Mouse (Mus musculus): ENCODE measurements around the gene Nisch. TPM values are rescaled to one million over a fixed set of nuclear protein-coding genes. Genes with fewer than 3 reads are reported as not detected.

The Nisch gene
- polyA plus RNA-seq, 1 experiment from 2014 or later = 407 TPM

DNA sequence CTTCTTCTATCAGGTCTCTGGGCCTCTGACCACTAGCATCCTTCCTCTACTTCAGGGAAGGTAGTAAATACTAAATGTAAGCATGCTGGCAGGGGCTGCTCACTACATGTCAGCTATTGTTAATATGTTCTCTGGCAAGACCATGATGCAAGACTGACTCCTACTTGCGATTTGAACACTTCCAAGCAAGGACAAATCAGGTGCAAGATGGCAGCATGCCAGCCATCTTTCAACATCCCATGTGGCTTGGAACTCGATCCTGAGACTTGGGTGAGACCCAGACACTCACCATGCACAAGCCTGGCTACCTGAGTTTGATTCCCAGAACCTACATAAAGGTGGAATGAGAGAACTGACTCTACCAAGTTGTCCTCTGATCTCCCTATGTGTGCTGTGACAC lies 24.8 kb downstream of the Nisch start:
- no peaks in the 10 kb centered on the region for H3K27me3 ChIP-seq (ENCODE audit: control insufficient read depth, insufficient read depth, low read length)
- 0 out of 2 replicates have a peak, but pooled peaks cover 2% of the 10 kb centered on the region for H3K4me1 ChIP-seq (replicated peaks; ENCODE audit: control insufficient read depth, insufficient read depth, low read length)
- H3K4me2 ChIP-seq (ENCODE audit: low read depth, low read length, severe bottlenecking) = no peak overlapping the region
- no peak overlapping the region for H3K27ac ChIP-seq (ENCODE audit: low read depth, low read length)
- peaks cover 35% of the 10 kb centered on the region for H3K36me3 ChIP-seq (ENCODE audit: control insufficient read depth, insufficient read depth, low read length)
- no peak overlapping the region for H3K9ac ChIP-seq (ENCODE audit: low read length)
- WGBS = 97% methylated on average over 2 of the region's 2 CpGs
- ATAC-seq (replicated peaks; ENCODE audit: low FRiP score) (no peak), DNase-seq (ENCODE audit: low spot score) (no peak)
- H3K4me3 ChIP-seq (ENCODE audit: low read depth, low read length) = no peak overlapping the region
- H3K9me3 ChIP-seq (ENCODE audit: control insufficient read depth, low read length) = no peaks in the 10 kb centered on the region

DNA sequence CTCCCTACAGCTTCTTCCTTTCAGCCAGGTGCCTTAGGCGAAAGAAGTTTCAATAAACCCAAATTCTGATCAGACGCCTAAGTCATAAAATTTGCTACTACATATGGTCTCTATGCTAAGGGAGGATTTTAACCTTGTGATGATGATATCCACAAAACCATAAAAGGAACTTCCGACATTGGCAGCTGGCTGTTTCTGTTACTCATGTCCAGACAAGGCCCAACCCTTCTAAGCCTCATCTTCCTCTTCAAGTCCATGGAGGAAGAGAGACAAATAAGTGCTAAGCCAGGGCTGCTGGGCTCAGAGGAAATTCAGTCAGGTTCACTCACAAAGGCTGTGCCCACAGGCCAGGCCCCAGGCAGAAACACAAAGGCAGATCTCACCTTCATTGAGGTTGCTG lies 27.4 kb downstream of the Nisch start:
- Histone ChIP-seq H3K4me3 (ENCODE audit: low read depth, low read length) (no peak overlapping the region), H3K27me3 (ENCODE audit: control insufficient read depth, insufficient read depth, low read length) (no peaks in the 10 kb centered on the region), H3K27ac (ENCODE audit: low read depth, low read length) (no peak overlapping the region), H3K9ac (ENCODE audit: low read length) (no peak overlapping the region), H3K4me2 (ENCODE audit: low read depth, low read length, severe bottlenecking) (no peak overlapping the region), H3K36me3 (ENCODE audit: control insufficient read depth, insufficient read depth, low read length) (peaks cover 48% of the 10 kb centered on the region), H3K9me3 (ENCODE audit: control insufficient read depth, low read length) (no peaks in the 10 kb centered on the region), H3K4me1 (replicated peaks; ENCODE audit: control insufficient read depth, insufficient read depth, low read length) (0 out of 2 replicates have a peak, but pooled peaks cover 2% of the 10 kb centered on the region)
- WGBS = 94% methylated on average over 3 of the region's 3 CpGs
- no peak for DNase-seq (ENCODE audit: low spot score)
- ATAC-seq (replicated peaks; ENCODE audit: low FRiP score) = no peak

DNA sequence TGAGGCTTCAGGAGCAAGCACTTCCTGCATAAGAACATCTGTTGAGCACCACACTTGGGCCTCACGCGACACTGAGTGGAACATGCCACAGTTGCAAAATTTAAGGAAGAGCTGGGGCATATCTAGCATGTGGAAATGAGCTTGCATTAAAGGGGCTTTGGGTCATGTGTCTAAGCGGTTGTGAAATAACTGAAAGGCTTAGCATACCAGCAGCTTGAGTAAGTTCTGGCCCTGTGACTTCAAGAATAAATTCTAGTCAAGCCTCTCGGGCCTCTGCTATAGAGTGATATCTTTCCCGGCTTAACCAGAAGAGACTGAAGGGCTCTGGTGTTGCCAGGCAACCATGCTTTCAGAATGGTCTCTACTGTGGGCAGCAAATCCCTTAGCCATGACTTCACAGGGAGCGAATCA lies 28.0 kb downstream of the Nisch start:
- no peak overlapping the region for H3K9ac ChIP-seq (ENCODE audit: low read length)
- H3K9me3 ChIP-seq (ENCODE audit: control insufficient read depth, low read length) = no peaks in the 10 kb centered on the region
- no peak overlapping the region for H3K4me2 ChIP-seq (ENCODE audit: low read depth, low read length, severe bottlenecking)
- 0 out of 2 replicates have a peak, but pooled peaks cover 2% of the 10 kb centered on the region for H3K4me1 ChIP-seq (replicated peaks; ENCODE audit: control insufficient read depth, insufficient read depth, low read length)
- 67% methylated on average over 6 of the region's 6 CpGs for WGBS
- no peak overlapping the region for H3K4me3 ChIP-seq (ENCODE audit: low read depth, low read length)
- H3K27me3 ChIP-seq (ENCODE audit: control insufficient read depth, insufficient read depth, low read length) = no peaks in the 10 kb centered on the region
- H3K27ac ChIP-seq (ENCODE audit: low read depth, low read length) = no peak overlapping the region
- ATAC-seq (replicated peaks; ENCODE audit: low FRiP score) = no peak
- DNase-seq (ENCODE audit: low spot score) = no peak
- peaks cover 54% of the 10 kb centered on the region for H3K36me3 ChIP-seq (ENCODE audit: control insufficient read depth, insufficient read depth, low read length)

DNA sequence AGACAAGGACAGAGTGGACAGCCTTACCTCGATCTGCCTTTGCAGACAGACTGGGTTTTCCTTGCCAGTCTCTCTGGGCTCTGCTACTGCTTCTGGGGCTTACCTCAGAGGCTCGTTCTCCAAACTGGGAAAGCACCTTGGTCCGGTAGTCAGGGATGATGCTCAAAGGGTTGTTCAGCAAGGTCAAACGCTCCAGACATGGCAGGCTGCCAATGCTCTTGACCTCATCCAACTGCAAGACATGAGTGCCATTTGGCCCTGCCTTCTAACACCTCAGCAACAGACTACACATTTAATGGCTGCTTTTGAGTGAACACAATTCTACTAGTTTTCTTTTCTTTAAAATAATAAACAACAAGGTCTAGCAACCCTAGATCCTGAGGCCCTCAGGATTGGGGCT lies 30.1 kb downstream of the Nisch start:
- no peak overlapping the region for H3K4me2 ChIP-seq (ENCODE audit: low read depth, low read length, severe bottlenecking)
- H3K27me3 ChIP-seq (ENCODE audit: control insufficient read depth, insufficient read depth, low read length) = no peaks in the 10 kb centered on the region
- H3K36me3 ChIP-seq (ENCODE audit: control insufficient read depth, insufficient read depth, low read length) = peaks cover 57% of the 10 kb centered on the region
- no peak for ATAC-seq (replicated peaks; ENCODE audit: low FRiP score)
- no peak overlapping the region for H3K4me3 ChIP-seq (ENCODE audit: low read depth, low read length)
- no peak for DNase-seq (ENCODE audit: low spot score)
- H3K9ac ChIP-seq (ENCODE audit: low read length) = no peak overlapping the region
- 0 out of 2 replicates have a peak, but pooled peaks cover 2% of the 10 kb centered on the region for H3K4me1 ChIP-seq (replicated peaks; ENCODE audit: control insufficient read depth, insufficient read depth, low read length)
- H3K27ac ChIP-seq (ENCODE audit: low read depth, low read length) = no peak overlapping the region
- 96% methylated on average over 4 of the region's 4 CpGs for WGBS
- H3K9me3 ChIP-seq (ENCODE audit: control insufficient read depth, low read length) = no peaks in the 10 kb centered on the region

DNA sequence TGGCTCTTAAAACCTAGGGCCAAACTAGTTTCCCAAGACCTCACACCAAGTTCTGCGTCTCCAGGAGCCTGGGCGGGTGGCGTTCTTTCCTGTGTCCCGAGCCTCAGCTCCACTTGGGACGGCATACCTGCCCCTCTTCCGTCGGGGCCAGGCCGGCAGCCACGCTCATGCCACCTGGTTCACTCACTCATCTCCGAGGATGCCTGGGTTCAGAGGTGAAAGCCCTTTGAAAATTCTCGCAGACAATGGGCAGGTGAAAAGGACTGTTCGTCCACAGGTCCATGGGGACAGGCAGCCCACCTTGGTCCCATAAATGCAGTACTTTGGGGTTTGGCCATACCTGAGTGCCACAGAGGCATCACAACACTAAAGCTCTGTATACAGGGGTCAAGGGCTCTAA lies 32.6 kb downstream of the Nisch start:
- no peak overlapping the region for H3K9ac ChIP-seq (ENCODE audit: low read length)
- DNase-seq (ENCODE audit: low spot score) (no peak), ATAC-seq (replicated peaks; ENCODE audit: low FRiP score) (no peak)
- H3K27me3 ChIP-seq (ENCODE audit: control insufficient read depth, insufficient read depth, low read length) = no peaks in the 10 kb centered on the region
- no peak overlapping the region for H3K4me3 ChIP-seq (ENCODE audit: low read depth, low read length)
- H3K4me2 ChIP-seq (ENCODE audit: low read depth, low read length, severe bottlenecking) = no peak overlapping the region
- no peaks in the 10 kb centered on the region for H3K9me3 ChIP-seq (ENCODE audit: control insufficient read depth, low read length)
- 0 out of 2 replicates have a peak, but pooled peaks cover 2% of the 10 kb centered on the region for H3K4me1 ChIP-seq (replicated peaks; ENCODE audit: control insufficient read depth, insufficient read depth, low read length)
- peaks cover 49% of the 10 kb centered on the region for H3K36me3 ChIP-seq (ENCODE audit: control insufficient read depth, insufficient read depth, low read length)
- 94% methylated on average over 12 of the region's 12 CpGs for WGBS
- H3K27ac ChIP-seq (ENCODE audit: low read depth, low read length) = no peak overlapping the region

DNA sequence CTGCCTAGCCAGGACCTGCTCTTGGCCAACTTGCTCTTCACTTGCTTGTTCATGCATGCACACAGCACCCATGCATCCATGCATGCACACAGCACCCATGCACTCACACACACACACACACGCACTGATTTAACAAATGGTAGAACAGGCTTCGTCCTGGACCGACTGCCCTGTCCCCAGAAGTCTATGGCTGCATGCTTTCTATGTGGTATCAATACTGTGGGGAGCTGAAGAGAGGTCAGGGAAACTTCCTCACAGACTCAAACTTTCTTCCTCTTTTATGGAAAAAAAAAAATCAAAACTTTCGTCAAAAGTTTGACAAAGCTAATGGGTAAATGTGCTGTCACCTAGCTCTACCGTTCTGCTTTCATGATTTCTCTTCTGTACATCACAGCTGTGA lies 33.2 kb downstream of the Nisch start:
- DNase-seq (ENCODE audit: low spot score) = no peak
- no peak for ATAC-seq (replicated peaks; ENCODE audit: low FRiP score)
- no peak overlapping the region for H3K27ac ChIP-seq (ENCODE audit: low read depth, low read length)
- H3K27me3 ChIP-seq (ENCODE audit: control insufficient read depth, insufficient read depth, low read length) = no peaks in the 10 kb centered on the region
- no peaks in the 10 kb centered on the region for H3K9me3 ChIP-seq (ENCODE audit: control insufficient read depth, low read length)
- peaks cover 50% of the 10 kb centered on the region for H3K36me3 ChIP-seq (ENCODE audit: control insufficient read depth, insufficient read depth, low read length)
- no peak overlapping the region for H3K9ac ChIP-seq (ENCODE audit: low read length)
- H3K4me2 ChIP-seq (ENCODE audit: low read depth, low read length, severe bottlenecking) = no peak overlapping the region
- WGBS = 95% methylated on average over 5 of the region's 5 CpGs
- H3K4me1 ChIP-seq (replicated peaks; ENCODE audit: control insufficient read depth, insufficient read depth, low read length) = no peaks in the 10 kb centered on the region
- H3K4me3 ChIP-seq (ENCODE audit: low read depth, low read length) = no peak overlapping the region

DNA sequence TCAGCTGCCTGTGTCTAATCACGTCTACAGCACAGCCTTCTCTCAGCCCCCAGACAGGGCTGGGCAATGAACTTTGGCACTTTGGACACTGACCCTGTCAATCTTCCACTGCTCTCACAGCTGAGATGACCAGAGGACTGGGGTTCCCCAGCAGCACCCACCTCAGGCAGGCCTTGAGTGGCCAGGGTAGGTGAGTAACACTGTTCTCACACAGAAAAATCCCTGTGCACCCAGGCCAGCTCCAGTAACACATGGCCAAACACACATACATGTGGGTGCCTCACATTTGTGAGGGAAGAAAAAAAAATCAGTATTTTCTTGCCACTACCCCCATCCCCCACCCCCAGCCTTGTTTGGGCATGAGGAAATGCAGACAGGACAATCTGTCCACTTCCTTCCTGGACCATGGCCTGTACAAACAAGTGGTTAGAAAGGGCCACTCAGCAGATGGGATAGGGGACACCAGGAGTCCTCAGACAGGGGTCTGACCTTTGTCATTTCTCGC lies 33.9 kb downstream of the Nisch start:
- 75% methylated on average over 2 of the region's 2 CpGs for WGBS
- Histone ChIP-seq H3K27me3 (ENCODE audit: control insufficient read depth, insufficient read depth, low read length) (no peaks in the 10 kb centered on the region), H3K9me3 (ENCODE audit: control insufficient read depth, low read length) (no peaks in the 10 kb centered on the region), H3K27ac (ENCODE audit: low read depth, low read length) (no peak overlapping the region), H3K4me2 (ENCODE audit: low read depth, low read length, severe bottlenecking) (no peak overlapping the region), H3K4me3 (ENCODE audit: low read depth, low read length) (no peak overlapping the region), H3K36me3 (ENCODE audit: control insufficient read depth, insufficient read depth, low read length) (peaks cover 52% of the 10 kb centered on the region), H3K4me1 (replicated peaks; ENCODE audit: control insufficient read depth, insufficient read depth, low read length) (no peaks in the 10 kb centered on the region), H3K9ac (ENCODE audit: low read length) (no peak overlapping the region)
- ATAC-seq (replicated peaks; ENCODE audit: low FRiP score) (no peak), DNase-seq (ENCODE audit: low spot score) (no peak)

DNA sequence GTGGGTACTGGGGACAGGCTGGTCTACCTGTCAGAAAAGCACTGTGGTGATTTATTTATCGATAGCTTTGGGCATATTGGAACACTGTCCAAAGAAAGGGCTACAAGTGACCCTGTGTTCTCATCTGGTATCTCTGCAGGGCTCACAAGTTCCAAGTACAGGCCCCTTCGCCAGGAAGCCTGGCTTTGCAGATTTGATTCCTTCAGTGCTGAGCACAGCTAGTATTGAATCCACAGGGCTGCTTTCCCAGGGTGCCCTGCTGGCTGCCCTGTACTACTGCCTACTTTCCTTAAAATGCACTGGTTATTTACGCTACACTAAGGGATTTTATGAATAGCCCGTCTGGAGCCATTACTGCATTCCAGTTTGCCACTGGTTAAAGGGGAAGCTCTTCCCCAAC lies 35.2 kb downstream of the Nisch start:
- 93% methylated on average over 4 of the region's 4 CpGs for WGBS
- Histone ChIP-seq H3K36me3 (ENCODE audit: control insufficient read depth, insufficient read depth, low read length) (peaks cover 48% of the 10 kb centered on the region), H3K9me3 (ENCODE audit: control insufficient read depth, low read length) (no peaks in the 10 kb centered on the region), H3K27me3 (ENCODE audit: control insufficient read depth, insufficient read depth, low read length) (no peaks in the 10 kb centered on the region), H3K4me2 (ENCODE audit: low read depth, low read length, severe bottlenecking) (no peak overlapping the region), H3K27ac (ENCODE audit: low read depth, low read length) (no peak overlapping the region), H3K9ac (ENCODE audit: low read length) (no peak overlapping the region), H3K4me3 (ENCODE audit: low read depth, low read length) (no peak overlapping the region), H3K4me1 (replicated peaks; ENCODE audit: control insufficient read depth, insufficient read depth, low read length) (no peaks in the 10 kb centered on the region)
- ATAC-seq (replicated peaks; ENCODE audit: low FRiP score) (no peak), DNase-seq (ENCODE audit: low spot score) (no peak)

DNA sequence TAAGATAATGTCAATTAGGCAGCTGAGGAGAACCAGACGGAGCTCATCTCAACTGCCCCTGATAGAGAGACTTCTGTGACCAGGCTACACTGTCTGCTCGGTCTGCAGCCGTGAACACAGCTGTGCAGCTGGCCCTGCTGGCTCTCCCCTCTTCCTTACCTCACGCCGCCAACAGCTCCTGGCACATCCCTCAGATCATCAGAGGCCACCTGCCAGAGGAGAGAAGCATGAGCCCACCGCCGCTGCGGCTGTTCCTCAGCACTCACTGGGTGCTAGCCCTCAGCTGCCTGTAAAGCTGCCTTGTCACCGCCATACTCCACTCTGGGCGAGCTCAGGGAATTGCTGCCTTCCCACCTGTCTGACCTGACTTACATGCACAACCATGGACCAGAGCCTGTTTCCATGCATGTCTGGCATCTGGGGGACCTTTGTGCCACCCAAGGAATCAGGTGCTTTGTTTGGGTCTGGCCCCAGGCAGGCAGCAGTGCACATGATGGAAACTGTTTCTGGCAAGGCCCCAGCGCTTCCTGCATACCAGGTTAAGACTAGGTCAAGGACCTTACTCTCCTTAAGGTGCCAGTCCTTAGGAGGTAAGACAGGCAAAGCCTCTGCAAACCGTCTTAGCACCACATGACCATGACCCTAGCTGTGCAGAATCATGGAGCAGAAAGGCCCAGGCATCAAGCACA lies 36.9 kb downstream of the Nisch start:
- Histone ChIP-seq H3K4me3 (ENCODE audit: low read depth, low read length) (no peak overlapping the region), H3K9me3 (ENCODE audit: control insufficient read depth, low read length) (no peaks in the 10 kb centered on the region), H3K9ac (ENCODE audit: low read length) (no peak overlapping the region), H3K27ac (ENCODE audit: low read depth, low read length) (no peak overlapping the region), H3K36me3 (ENCODE audit: control insufficient read depth, insufficient read depth, low read length) (peaks cover 50% of the 10 kb centered on the region), H3K4me2 (ENCODE audit: low read depth, low read length, severe bottlenecking) (no peak overlapping the region), H3K4me1 (replicated peaks; ENCODE audit: control insufficient read depth, insufficient read depth, low read length) (no peaks in the 10 kb centered on the region), H3K27me3 (ENCODE audit: control insufficient read depth, insufficient read depth, low read length) (no peaks in the 10 kb centered on the region)
- ATAC-seq (replicated peaks; ENCODE audit: low FRiP score) = no peak
- no peak for DNase-seq (ENCODE audit: low spot score)
- WGBS = 97% methylated on average over 12 of the region's 12 CpGs

Data from forebrain, embryonic 11.5 days (tissue).